Mouse (Mus musculus): ENCODE measurements around the gene Slc1a3. TPM values are rescaled to one million over a fixed set of nuclear protein-coding genes. Genes with fewer than 3 reads are reported as not detected.

Gene Slc1a3
- 100 to 1,000 TPM; 285 to 336 (median 314) TPM for total RNA-seq (2022)

DNA sequence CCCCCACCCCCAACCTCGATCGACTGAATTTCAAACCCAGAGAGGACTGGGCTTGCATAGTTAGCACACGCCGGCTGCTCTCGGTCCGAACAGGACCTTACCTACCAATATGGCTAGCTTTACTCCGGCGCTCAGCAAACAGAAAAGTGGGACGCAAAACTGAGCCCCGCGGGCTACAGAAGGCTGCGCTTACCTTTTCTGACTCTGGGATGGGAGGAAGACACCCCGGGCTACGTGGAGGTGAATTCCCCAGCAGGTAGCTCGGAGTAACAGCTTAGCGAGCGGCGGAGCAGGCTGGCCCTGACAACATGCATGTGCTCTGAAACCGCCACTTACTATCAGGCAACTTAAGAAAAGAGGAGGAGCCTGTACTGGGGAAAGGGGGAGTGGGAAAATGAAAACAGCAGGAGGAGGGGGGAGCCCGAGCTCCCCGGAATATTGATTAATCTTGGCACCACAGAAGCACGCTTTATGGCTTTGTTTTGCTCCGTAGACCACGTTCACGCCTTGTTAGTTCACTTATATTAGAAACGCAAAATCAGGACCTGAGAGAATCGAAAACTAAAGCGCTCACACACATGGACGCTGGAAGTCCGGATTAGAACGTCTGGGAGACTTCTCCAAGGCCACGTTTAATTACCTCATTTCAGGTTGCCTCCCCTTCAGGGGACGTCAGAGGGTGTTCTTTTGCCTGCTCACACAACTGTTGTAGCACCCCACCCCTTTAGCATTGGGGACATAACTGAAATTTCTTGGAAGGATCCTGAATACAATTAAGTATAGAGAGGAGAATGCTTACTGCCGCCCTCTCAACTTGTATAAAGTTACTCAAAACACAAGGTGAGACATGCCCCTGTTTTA lies at the start of gene Slc1a3:
Gene Slc1a3, minus strand, starts transcription at position 619 of the 861 bp plus-strand sequence.
- DNase-seq (ENCODE audit: low spot score in 2 of 2) = peak in 1 of 2 experiments; percentile 23

DNA sequence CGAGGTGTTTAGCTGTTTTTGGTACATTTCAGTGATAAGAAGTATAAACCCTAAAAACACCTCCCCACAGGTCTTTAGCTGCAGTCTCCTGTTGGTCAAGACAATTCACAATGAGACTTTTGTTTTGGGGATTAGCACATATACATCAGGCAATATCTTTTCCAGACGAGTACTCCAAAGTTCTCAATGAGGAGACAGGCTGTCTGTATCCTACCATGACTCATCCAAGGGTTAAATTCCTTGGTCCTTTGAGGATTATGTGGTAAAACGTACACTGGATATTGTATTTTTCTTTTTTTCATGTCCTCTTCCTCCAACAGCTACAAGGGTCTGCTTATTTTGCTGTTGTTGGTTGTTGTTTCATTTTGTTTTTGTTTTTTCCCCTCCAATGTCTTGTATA lies 48.5 kb upstream of the Slc1a3 start:
- no peak for DNase-seq (ENCODE audit: low spot score in 2 of 2)

DNA sequence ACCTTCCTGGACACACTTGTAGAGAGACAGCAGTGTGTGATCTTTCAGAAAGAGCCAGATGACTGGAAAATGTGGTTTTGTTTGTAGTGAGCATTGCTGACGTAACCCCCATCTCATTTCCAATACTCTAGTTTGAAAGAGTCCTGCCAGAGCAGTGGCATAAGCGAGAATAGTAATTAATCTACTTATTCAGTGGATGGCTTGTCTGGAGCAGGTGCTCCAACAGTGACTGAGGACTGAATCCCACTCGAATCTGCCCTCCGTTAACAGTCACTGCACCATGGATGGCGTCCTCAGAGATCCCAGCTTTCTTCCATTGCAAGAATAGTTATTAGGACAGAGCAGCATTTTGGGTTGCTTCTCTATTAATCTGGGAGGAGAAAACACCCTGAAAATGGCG lies 45.9 kb upstream of the Slc1a3 start:
- DNase-seq (ENCODE audit: low spot score in 2 of 2) = no peak

DNA sequence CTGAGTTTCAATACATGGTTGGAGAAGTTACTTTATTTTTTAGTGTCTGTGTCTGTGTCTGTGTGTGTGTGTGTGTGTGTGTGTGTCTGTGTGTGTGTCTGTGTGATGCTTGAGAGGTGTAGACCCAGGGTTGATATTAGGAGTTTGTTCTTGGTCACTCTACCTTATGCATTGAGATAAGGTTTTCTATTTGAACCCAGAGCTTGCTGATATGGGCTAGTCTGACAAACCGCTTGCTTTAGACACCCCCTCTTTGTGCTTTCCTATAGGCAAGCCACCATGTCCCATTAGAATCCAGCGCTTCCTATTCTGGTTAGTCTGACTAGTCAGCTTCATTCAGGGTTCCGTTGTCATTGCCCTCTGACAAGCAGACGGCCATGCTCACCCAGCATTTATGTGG lies 39.2 kb upstream of the Slc1a3 start:
- no peak for DNase-seq (ENCODE audit: low spot score in 2 of 2)

DNA sequence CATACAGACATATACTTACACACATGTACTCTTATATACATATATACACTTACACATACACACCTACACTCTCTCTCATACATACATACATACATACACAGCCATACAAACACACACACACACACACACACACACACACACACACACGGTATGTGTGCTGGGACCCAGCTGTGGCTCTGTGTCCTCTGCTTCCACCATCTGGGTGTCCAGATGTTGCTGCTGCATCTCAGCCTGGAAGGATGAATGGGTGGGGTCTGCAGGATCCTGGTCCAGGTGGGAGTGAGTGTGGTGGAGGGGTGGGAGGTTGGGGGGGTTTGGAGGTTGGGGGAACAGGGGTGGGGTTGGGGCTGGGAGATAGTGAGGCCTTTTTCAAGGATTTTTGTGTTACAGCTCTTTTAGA lies 38.2 kb upstream of the Slc1a3 start:
- DNase-seq (ENCODE audit: low spot score in 2 of 2) = no peak

DNA sequence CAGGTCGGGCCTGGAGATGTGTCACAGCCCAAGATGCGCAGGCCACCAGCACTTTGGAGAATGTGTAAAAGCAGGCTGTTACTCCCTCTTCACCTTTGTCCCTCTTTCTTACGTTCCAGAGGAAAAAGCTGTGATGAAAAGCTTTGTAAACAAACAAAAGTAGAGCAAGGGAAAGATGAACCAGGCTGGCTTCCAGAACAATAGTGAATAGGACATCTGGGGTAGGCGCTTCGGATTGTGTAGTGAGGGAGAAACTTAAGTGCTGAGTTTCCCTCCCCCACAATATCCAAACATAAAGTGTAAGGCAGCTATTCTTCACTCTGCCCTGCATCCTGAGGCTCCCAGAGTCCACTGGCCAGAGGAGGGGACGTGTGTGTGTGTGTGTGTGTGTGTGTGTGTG lies 31.0 kb upstream of the Slc1a3 start:
- DNase-seq (ENCODE audit: low spot score in 2 of 2) = no peak

DNA sequence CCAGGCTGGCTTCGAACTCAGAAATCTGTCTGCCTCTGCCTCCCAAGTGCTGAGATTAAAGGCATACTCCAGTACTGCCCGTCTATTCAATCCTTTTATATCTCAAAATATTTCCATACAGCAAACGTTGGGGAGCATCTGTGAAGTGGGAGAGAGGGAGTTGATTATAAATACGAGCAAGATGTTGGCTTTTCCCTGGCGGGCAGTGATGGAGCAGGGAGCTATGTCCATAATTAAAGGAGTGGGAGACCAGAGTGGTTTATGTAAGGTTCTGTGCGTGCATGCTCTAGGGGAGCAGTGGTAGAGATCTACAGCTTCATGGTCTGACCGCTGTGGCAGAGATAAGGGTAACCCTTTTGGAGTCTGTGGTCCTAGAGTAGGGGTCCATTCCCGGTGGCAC lies 30.2 kb upstream of the Slc1a3 start:
- DNase-seq (ENCODE audit: low spot score in 2 of 2) = no peak

DNA sequence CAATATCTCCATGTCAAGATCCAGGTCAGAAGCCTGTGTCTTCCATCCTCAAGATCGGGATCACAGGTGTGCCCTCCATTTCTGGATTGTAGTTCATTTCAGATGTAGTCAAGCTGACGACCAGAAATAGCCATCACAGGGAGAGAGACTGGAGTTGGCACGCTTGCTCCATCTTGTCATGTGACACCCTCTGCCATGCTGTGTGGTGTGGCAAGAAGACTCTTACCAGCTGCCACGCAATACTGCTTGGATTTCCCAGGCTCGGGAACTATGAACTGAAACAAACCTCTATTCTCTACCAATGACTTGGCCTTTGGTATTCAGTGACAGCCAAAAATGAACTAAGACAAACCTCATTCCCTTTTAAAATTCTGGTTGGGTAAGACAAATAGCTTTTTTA lies 27.6 kb upstream of the Slc1a3 start:
- DNase-seq (ENCODE audit: low spot score in 2 of 2) = no peak

DNA sequence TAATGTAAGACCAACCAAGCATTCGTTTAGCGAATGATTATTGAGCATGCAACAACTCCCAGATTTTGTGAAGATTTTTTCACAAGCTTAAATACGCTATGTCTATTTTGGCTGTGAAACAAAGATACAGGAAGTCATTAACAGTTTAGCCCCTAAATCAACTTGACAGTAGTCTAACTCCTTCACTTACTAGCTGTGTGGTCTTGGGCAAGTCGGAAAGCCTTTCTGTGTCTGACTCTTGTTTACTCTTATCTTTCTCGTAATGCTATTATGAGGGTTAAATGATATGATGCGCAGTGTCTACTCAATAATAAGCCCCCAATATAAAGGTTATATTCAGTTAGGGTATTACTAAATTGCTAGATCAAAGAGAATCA lies 23.8 kb upstream of the Slc1a3 start:
- no peak for DNase-seq (ENCODE audit: low spot score in 2 of 2)

DNA sequence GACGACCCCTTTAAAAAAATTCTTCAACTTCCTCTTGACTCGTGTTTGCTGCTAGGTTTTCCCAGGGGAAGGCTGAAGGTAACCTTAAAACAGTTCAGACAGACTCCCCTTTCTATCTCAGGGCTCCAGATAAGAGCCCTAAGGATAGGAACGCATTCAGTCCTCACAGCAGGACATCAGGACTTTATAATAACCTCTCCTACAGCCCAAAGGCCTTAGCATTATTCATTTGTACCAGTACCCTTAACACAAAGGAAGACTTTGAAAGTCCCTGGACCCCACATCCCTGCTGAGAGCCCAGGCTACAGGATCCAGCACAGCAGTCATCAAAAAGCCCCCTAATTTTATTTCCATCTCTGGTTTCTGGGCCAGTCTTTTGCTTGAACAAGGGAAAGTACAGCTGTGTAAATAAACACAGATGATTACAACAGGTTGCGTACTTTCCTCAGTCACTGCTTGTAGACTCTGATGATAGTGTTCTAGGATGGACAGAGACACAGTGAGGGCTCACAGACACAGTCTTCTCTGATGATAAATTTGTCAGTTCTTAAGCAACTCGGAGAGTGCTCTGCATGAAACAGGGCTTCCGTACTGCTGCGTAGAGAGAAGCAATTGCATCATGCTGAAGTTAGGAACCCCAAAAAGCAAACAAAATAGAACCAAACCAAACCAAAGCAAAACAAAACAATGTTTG lies 23.3 kb upstream of the Slc1a3 start:
- no peak for DNase-seq (ENCODE audit: low spot score in 2 of 2)

DNA sequence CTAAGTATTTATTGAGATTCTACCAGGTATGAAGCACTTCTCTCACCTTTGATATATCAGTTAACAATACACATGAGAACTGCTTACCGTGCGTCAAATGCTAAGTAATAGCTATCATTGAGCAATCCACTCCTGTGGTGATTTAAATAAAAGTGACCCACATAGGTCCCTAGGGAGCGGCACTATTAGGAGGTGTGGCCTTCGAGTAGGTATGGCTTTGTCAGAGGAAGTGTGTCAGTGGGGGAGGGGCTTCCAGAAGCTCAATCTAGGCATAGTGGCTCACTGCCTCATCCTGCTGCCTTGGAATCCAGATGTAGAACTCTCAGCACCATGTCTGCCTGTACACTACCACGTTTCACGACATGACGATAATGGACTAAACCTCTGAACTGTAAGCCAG lies 18.3 kb upstream of the Slc1a3 start:
- DNase-seq (ENCODE audit: low spot score in 2 of 2) = no peak

DNA sequence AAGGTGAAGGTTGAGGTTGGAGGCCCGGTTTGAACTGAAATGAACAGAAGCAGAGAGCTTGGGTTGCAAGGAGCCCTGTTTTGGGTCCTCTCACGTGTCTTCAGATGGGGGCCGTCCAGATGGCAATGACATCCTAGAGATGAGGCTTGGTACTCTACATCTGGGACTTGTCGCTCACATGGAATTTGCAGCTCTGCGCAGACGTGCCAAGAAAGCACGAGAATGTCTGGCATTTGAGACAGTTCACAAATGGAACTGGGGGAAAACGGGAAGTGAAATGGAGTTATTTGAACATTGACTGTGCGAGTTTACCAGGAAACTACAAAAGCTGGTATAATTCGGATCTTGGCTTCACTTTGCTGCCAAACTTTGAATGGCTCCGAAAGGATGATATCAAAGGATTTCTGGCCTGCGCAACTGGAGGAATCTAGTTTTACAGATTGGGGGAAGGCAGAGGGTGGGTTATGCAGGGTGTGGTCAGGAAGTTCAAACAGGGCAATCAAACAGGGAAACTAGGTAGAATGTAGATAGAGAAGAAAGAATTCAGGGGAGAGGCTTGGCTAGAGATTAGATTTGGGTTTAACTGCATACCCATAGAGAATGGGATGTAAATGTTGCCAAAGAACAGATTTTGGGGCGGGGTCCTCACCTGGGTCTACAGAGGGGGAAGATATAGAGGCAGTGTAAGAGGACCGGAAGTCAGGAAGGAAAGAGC lies 12.0 kb upstream of the Slc1a3 start:
- no peak for DNase-seq (ENCODE audit: low spot score in 2 of 2)

DNA sequence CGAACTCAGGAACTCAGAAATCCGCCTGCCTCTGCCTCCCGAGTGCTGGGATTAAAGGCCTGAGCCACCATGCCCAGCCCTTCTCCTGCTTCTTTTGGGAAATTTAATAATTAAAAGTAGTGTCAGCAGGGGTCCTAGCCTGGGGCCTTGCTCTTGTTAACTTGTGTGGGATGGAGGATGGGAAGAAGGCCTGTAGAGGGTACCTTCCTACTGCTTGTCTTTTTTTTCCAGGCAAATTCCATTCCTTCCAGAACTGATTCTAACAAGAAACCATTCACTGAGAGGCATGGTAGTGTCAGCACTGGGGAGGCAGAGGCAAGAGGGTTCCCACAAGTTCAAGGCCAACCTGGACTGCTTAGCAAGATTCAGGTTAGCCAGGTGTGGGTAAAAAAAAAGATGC lies 11.2 kb upstream of the Slc1a3 start:
- no peak for DNase-seq (ENCODE audit: low spot score in 2 of 2)

DNA sequence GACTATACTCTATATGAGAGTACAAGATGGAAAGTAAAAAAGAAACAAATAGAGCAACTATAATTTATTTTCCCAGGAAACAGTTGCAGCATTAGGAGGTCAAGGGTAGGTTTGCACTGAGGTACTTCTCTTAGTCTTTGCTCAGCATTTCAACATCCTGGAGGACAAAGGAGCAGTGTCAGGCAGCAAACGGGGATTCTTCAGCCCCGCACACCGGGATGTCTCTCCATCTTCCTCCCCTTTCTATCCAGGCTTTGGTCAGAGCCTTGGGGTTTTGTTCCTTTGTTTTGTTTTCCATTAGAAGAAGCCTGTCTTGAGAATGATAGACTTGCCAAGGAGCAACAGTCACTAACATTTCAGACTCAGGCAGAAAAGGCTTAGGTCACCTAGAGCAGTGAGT lies 10.4 kb upstream of the Slc1a3 start:
- DNase-seq (ENCODE audit: low spot score in 2 of 2) = no peak

DNA sequence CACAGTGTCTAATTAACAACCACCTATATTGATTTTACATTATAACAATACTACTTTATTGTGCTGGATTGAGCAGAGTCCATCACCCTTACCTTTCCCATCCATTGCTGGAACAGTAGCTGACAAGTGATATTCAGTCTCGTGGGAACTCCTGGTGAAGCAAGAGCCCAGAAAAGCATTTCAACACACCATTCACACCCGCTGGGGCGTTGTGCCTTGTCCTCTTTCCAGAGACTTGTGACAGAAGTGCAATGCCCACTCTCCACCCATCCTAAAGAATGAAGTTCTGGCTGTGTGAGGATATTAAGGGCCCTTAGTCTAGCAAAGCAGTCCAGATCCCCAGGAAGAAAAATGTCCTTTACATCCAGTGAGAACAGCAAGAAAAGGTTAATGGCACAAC lies 7.9 kb upstream of the Slc1a3 start:
- no peak for DNase-seq (ENCODE audit: low spot score in 2 of 2)

DNA sequence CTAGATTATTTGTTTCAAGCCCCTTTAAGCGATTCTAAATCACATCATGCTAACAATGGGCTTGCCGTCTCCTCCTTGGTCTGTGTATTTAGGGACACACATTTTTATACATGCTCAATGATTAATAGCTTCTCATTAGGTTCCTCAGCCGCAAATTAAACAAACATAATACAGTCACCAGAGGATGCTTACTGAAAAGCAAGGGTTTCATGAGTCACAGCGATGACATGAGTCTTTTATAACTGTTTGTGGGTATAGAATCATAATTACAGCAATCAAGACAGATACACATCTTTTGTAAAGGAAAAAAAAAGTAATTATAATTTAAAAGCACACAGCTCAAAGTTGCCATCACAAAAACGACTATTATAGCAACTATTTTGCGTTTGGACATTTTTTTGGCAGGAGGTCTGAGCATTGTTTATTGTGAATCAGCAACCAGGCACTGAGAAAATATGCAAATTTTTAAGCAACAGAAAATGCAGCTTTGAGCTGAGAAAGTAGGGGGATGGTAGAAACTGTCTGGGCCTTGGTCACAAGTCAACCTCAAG lies 6.5 kb upstream of the Slc1a3 start:
- DNase-seq (ENCODE audit: low spot score in 2 of 2) = no peak

DNA sequence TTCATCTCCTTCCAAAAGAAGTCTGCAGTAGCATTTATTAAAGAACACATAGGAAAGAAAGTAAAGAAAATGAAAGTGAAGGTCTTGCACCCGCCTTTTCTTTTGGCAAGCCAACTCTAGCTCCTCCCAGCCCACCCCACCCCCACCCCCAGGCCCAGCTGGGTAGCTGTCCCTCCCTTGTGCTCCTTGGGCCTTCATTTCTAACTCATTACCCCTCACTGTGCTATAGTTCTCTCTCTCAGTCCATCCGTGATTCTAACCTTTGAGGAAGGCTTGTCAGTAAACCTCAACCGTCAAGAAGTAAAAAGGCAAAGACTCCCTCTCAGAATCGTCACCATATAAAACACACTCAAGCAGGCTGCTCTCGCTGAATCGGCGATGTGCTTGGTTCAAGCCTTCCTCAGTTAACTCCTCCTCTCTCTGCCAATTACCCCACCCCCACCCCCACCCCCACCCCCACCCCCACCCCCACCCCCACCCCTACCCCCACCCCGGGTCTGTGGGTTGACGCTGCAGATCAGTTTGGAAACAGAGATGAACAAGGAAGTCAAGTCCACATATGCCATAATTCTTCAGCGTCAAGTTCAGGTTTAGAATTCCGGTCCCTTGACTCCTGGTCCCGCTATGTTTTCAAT lies 5.9 kb upstream of the Slc1a3 start:
- no peak for DNase-seq (ENCODE audit: low spot score in 2 of 2)

DNA sequence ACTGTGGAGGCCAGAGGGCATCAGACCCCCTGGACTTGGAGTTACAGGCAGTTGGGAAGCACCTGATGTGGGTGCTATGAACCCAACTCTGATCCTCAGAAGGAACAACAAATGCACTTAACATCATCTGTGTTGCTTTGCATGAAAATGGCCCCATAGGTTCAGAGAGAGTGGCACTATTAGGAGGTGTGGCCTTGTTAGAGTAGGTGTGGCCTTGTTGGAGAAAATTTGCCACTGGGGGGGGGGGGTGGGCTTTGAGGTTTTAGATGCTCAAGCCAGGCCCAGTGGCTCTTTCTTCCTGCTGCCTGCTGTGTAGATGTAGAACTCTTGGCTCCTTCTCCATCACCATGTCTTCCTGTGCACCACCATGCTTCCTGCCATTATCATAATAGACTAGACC lies 5.1 kb upstream of the Slc1a3 start:
- no peak for DNase-seq (ENCODE audit: low spot score in 2 of 2)

DNA sequence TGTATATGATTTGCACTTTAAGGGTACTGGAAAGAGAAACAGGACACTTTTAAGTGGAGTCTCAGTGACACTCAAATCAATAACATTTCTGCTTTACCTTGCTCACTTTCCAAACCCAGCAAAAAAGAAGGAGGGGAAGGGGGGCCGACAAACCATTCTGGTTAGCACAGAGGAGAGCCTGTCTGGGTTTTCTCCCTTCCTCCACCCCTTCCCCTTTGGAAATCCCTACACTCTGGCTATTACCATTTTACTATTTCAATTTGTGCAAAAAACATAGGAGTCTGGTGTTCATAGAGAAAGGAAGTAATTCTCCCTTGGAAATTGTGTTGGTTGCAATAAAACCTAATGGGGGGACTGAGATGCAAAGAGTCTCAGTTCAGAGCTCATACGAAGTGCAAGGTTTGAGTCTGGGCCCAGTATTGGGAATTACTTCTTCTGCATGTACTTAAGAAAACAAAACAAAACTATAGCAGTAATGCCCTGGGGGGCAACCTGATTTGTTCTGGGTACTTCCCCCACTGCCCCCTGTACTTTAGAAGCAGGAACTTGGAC lies 1.9 kb upstream of the Slc1a3 start:
- no peak for DNase-seq (ENCODE audit: low spot score in 2 of 2)

DNA sequence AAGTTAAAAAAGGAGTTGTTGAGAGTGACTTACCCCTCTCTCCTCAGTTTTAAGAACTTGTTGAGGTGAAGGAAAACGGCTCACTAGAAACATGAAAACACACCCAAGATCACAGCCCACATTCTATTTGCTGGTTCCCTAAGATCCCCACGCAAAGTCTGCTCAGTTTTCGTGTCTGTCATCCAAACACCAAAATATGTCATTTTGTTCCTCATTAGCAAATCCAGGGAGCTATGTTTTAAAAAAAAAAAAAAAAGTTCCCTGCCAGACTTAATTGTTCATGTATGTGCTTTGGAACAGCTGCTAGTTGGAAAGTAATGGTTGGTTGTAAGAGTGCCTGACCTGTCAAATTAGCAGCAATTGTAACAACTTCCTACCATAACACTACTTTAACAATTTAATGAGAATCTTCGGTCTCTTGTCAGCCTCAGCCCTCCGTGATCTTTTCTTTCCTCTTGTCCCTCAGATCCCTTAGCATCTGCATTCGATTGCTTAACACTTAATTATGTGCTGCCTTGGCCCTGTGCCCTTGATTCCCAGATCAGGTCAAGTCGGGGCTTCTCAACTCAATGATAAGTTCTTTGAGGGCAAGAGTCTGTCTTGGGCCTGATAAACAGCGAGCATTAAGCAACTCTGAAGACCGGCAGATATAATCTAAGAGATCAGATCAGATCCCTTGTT lies 1.2 kb upstream of the Slc1a3 start:
- no peak for DNase-seq (ENCODE audit: low spot score in 2 of 2)

DNA sequence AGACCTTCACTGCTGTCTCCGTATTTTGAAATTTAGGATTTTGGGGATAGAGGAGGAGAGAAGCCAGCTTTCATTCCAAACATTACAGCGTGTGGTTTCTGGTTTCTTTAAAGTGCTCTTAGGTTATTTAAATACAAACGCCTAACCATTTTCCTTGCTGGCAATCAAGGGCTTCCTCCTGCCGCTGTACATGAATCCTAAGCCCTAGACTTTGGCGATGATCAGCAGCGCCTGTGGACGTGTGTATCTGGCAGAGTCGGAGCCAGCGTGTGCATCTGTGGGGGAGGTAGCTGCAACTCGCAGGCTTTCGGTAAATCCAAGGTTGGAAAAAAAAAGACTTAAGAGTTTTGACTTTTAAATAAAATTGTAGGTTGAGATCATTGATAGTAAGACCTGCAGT lies 986 bp downstream of the Slc1a3 start:
- no peak for DNase-seq (ENCODE audit: low spot score in 2 of 2)

All from left cerebral cortex, adult 8-10 months (tissue).